Mouse (Mus musculus): ENCODE results near the gene Gm13941. TPM values are rescaled to one million over a fixed set of nuclear protein-coding genes. Genes with fewer than 3 reads are reported as not detected.

The Gm13941 gene
- polyA plus RNA-seq (2015; fragmentation: Nextera tagmentation; extraction: Ambion mirVana), result not detected in 2 replicates

DNA sequence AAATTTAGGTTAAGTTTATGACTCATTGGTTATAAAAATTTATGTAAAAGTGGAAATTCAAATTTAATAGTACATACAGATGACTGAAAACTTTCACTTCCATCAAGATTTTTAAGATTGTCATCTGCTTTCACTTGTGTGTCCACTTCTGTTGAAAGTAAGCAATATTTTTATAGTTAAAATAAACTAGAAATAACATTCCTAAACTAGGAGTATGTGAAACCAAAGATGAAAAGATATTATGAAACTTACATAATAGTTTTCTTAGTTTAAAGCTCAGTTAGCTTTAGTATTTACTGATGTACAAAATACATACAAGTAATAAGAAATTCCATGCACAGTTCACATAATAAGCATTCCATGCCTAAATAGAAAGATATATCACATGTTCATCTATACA is at the start of gene Gm13941:
Gm13941 (minus strand) TSS at position 101 of the 400 bp plus-strand sequence.
- no peak for TF ChIP-seq EP300 (optimal IDR thresholded peaks at IDR 0.05)
- no peak for TF ChIP-seq CTCF (IDR thresholded peaks at IDR 0.05; ENCODE audit: low read depth)
- no peaks in the 10 kb centered on the region for H3K4me1 ChIP-seq (replicated peaks; ENCODE audit: control insufficient read depth, insufficient read depth)
- no peak for ATAC-seq (ENCODE audit: low FRiP score, low TSS enrichment)
- no peaks in the 10 kb centered on the region for H3K27me3 ChIP-seq (ENCODE audit: control insufficient read depth, insufficient read depth, low read length)
- no peaks in the 10 kb centered on the region for H3K9me3 ChIP-seq (ENCODE audit: control insufficient read depth, low read length)
- DNase-seq (ENCODE audit: low spot score), result no peak
- H3K36me3 ChIP-seq (ENCODE audit: control insufficient read depth, insufficient read depth, low read length), result no peaks in the 10 kb centered on the region
- no peak within 1 kb of the TSS for H3K4me2 ChIP-seq (replicated peaks; ENCODE audit: low read depth)
- no peak within 1 kb of the TSS for H3K27ac ChIP-seq (replicated peaks)
- H3K4me3 ChIP-seq (ENCODE audit: low read depth, low read length), result no peak within 1 kb of the TSS
- H3K9ac ChIP-seq (ENCODE audit: low read length), result no peak within 1 kb of the TSS

DNA sequence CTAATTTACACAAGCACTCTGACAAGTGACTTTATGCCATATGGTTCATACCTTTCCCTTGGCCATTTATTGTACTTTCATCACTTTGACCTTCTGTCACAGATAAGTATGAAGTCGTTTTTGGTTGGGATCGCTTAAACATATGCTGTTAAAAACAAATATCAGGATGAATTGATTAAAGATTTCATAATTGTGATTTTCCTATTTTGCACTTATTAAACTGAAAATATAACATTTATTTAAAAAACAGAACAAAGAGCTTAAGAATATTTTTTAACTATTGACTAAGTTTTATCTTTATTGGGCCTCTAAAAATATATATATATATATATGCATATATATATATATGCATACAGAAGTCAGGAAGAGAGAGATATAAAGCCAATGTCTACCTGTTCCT is 47.1 kb upstream of the Gm13941 start, which contains the start of gene Gm15130:
Gm15130 (minus strand) TSS at position 101 of the 400 bp plus-strand sequence.
- no peak within 1 kb of the TSS for H3K4me2 ChIP-seq (replicated peaks; ENCODE audit: low read depth)
- no peak for ATAC-seq (ENCODE audit: low FRiP score, low TSS enrichment)
- H3K9me3 ChIP-seq (ENCODE audit: control insufficient read depth, low read length), result no peaks in the 10 kb centered on the region
- TF ChIP-seq EP300 (optimal IDR thresholded peaks at IDR 0.05), result no peak
- no peak for TF ChIP-seq CTCF (IDR thresholded peaks at IDR 0.05; ENCODE audit: low read depth)
- H3K9ac ChIP-seq (ENCODE audit: low read length), result no peak within 1 kb of the TSS
- H3K4me3 ChIP-seq (ENCODE audit: low read depth, low read length), result no peak within 1 kb of the TSS
- H3K36me3 ChIP-seq (ENCODE audit: control insufficient read depth, insufficient read depth, low read length), result no peaks in the 10 kb centered on the region
- H3K4me1 ChIP-seq (replicated peaks; ENCODE audit: control insufficient read depth, insufficient read depth), result no peaks in the 10 kb centered on the region
- no peaks in the 10 kb centered on the region for H3K27me3 ChIP-seq (ENCODE audit: control insufficient read depth, insufficient read depth, low read length)
- DNase-seq (ENCODE audit: low spot score), result no peak
- 61% methylated on average over 2 of the region's 2 CpGs for whole genome bisulfite sequencing
- H3K27ac ChIP-seq (replicated peaks), result no peak within 1 kb of the TSS

DNA sequence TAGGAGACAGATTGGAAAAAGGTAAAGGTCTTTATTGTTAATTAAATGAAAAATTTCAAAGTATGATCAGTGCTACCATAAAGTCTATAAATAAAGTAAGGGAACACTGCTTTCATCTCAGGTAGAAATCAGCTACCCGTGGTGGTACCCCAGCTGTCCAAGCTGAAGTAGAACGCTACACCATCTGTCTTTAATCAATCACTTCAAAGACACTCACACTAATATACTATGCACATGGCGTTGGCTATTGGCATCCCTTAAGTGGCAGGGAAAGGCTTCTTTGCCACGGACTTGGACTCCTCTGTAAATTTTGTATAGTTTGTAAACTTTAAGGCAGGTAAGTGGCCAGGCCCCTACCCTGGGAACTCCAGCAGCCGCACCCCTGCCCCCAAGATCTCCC is 30.0 kb upstream of the Gm13941 start:
- no peak for DNase-seq (ENCODE audit: low spot score)
- no peak for TF ChIP-seq EP300 (optimal IDR thresholded peaks at IDR 0.05)
- TF ChIP-seq CTCF (IDR thresholded peaks at IDR 0.05; ENCODE audit: low read depth), result no peak
- H3K9ac ChIP-seq (ENCODE audit: low read length), result no peak overlapping the region
- no peak overlapping the region for H3K4me3 ChIP-seq (ENCODE audit: low read depth, low read length)
- no peaks in the 10 kb centered on the region for H3K4me1 ChIP-seq (replicated peaks; ENCODE audit: control insufficient read depth, insufficient read depth)
- H3K9me3 ChIP-seq (ENCODE audit: control insufficient read depth, low read length), result no peaks in the 10 kb centered on the region
- ATAC-seq (ENCODE audit: low FRiP score, low TSS enrichment), result no peak
- H3K36me3 ChIP-seq (ENCODE audit: control insufficient read depth, insufficient read depth, low read length), result no peaks in the 10 kb centered on the region
- WGBS, result 43% methylated on average over 5 of the region's 5 CpGs
- no peaks in the 10 kb centered on the region for H3K27me3 ChIP-seq (ENCODE audit: control insufficient read depth, insufficient read depth, low read length)
- no peak overlapping the region for H3K4me2 ChIP-seq (replicated peaks; ENCODE audit: low read depth)
- H3K27ac ChIP-seq (replicated peaks), result no peak overlapping the region

- no peak overlapping the region for H3K27ac ChIP-seq (replicated peaks)
- DNase-seq (ENCODE audit: low spot score) (peak; percentile 13), ATAC-seq (ENCODE audit: low FRiP score, low TSS enrichment) (no peak)
- no peaks in the 10 kb centered on the region for H3K9me3 ChIP-seq (ENCODE audit: control insufficient read depth, low read length)
- H3K4me3 ChIP-seq (ENCODE audit: low read depth, low read length), result no peak overlapping the region
- no peaks in the 10 kb centered on the region for H3K27me3 ChIP-seq (ENCODE audit: control insufficient read depth, insufficient read depth, low read length)
- no peaks in the 10 kb centered on the region for H3K36me3 ChIP-seq (ENCODE audit: control insufficient read depth, insufficient read depth, low read length)
- WGBS, result 84% methylated on average over 1 of the region's 1 CpGs
- H3K4me2 ChIP-seq (replicated peaks; ENCODE audit: low read depth), result no peak overlapping the region
- no peak overlapping the region for H3K9ac ChIP-seq (ENCODE audit: low read length)
- H3K4me1 ChIP-seq (replicated peaks; ENCODE audit: control insufficient read depth, insufficient read depth), result no peaks in the 10 kb centered on the region
- no peak for TF ChIP-seq EP300 (optimal IDR thresholded peaks at IDR 0.05)
- peak; percentile 87 for TF ChIP-seq CTCF (IDR thresholded peaks at IDR 0.05; ENCODE audit: low read depth)
These were observed 47.1 kb downstream of the Gm13941 start for GRCm38 (mm10) chr2:111058586-111059261.

Other genes with a start within 250 kb of the Gm13941 start
- gene Ano3, start 155.1 kb downstream of the Gm13941 start, polyA plus RNA-seq (2015; fragmentation: Nextera tagmentation; extraction: Ambion mirVana), result 0.05 and 0.16 TPM in 2 replicates
- not detected in 2 replicates for gene Gm15130, start 47.0 kb upstream of the Gm13941 start, polyA plus RNA-seq (2015; fragmentation: Nextera tagmentation; extraction: Ambion mirVana)
- gene 4930430A15Rik, start 123.6 kb upstream of the Gm13941 start, polyA plus RNA-seq (2015; fragmentation: Nextera tagmentation; extraction: Ambion mirVana), result not detected in 2 replicates
- gene Olfr1275, start 129.3 kb upstream of the Gm13941 start, polyA plus RNA-seq (2015; fragmentation: Nextera tagmentation; extraction: Ambion mirVana), result not detected in 2 replicates
- not detected in 2 replicates for gene Olfr1276, start 148.5 kb upstream of the Gm13941 start, polyA plus RNA-seq (2015; fragmentation: Nextera tagmentation; extraction: Ambion mirVana)
- 0.01 TPM in 1 of 2 replicates, not detected in the other for gene Olfr1277, start 168.1 kb upstream of the Gm13941 start, polyA plus RNA-seq (2015; fragmentation: Nextera tagmentation; extraction: Ambion mirVana)
- not detected in 2 replicates for gene Olfr1278, start 184.2 kb upstream of the Gm13941 start, polyA plus RNA-seq (2015; fragmentation: Nextera tagmentation; extraction: Ambion mirVana)
- not detected in 2 replicates for gene Olfr1279, start 194.7 kb upstream of the Gm13941 start, polyA plus RNA-seq (2015; fragmentation: Nextera tagmentation; extraction: Ambion mirVana)
- not detected in 2 replicates for gene Olfr1280, start 208.0 kb upstream of the Gm13941 start, polyA plus RNA-seq (2015; fragmentation: Nextera tagmentation; extraction: Ambion mirVana)
- not detected in 2 replicates for gene Olfr1281, start 220.5 kb upstream of the Gm13941 start, polyA plus RNA-seq (2015; fragmentation: Nextera tagmentation; extraction: Ambion mirVana)
- gene Olfr1282, start 230.1 kb upstream of the Gm13941 start, polyA plus RNA-seq (2015; fragmentation: Nextera tagmentation; extraction: Ambion mirVana), result not detected in 2 replicates